Mouse (Mus musculus): Measurements from ENCODE around the gene Banf1. TPM values are rescaled to one million over a fixed set of nuclear protein-coding genes. Genes with fewer than 3 reads are reported as not detected.
"Not testable (repeated sequence)": the region's sequence is repeated elsewhere in the genome, so short reads cannot be mapped to it uniquely, and the experiment has no call there.

Gene Banf1
- total RNA-seq, 2 experiments from 2014 or later: 127 to 128 TPM

GRCm38 (mm10) chr19:5374748-5375147 lies 7.8 kb upstream of the Banf1 start:
- DNase-seq (ENCODE audit: low spot score): no peak

GRCm38 (mm10) chr19:5374177-5374576 lies 7.2 kb upstream of the Banf1 start:
- no peak for DNase-seq (ENCODE audit: low spot score)

GRCm38 (mm10) chr19:5372724-5373123 lies 5.8 kb upstream of the Banf1 start:
- no peak for DNase-seq (ENCODE audit: low spot score)

- no peak for DNase-seq (ENCODE audit: low spot score)
Observed at GRCm38 (mm10) chr19:5370932-5371331, 4.0 kb upstream of the Banf1 start.

- no peak for DNase-seq (ENCODE audit: low spot score)
Observed at GRCm38 (mm10) chr19:5367455-5367854, 487 bp upstream of the Banf1 start.

GRCm38 (mm10) chr19:5366175-5367052 lies 554 bp downstream of the Banf1 start, which contains the start of gene Eif1ad:
TSS of gene Eif1ad (plus strand) at chr19:5366741.
- DNase-seq (ENCODE audit: low spot score): peak; percentile 94

GRCm38 (mm10) chr19:5365751-5366150 lies 1.2 kb downstream of the Banf1 start:
- DNase-seq (ENCODE audit: low spot score): no peak

GRCm38 (mm10) chr19:5364124-5364523 lies 2.8 kb downstream of the Banf1 start:
- DNase-seq (ENCODE audit: low spot score): no peak

GRCm38 (mm10) chr19:5362186-5362585 lies 4.8 kb downstream of the Banf1 start:
- DNase-seq (ENCODE audit: low spot score): no peak

GRCm38 (mm10) chr19:5356080-5356479 lies 10.9 kb downstream of the Banf1 start:
- DNase-seq (ENCODE audit: low spot score): no peak

GRCm38 (mm10) chr19:5353609-5354008 lies 13.4 kb downstream of the Banf1 start:
- DNase-seq (ENCODE audit: low spot score): no peak

- not testable (repeated sequence) for DNase-seq (ENCODE audit: low spot score)
Observed at GRCm38 (mm10) chr19:5349502-5349873, 17.5 kb downstream of the Banf1 start, which contains the start of gene Cst6. TSS of gene Cst6 (minus strand) at chr19:5349574.

GRCm38 (mm10) chr19:5348526-5349501 lies 18.2 kb downstream of the Banf1 start:
- DNase-seq (ENCODE audit: low spot score): peak; percentile 44

GRCm38 (mm10) chr19:5348064-5348463 lies 18.9 kb downstream of the Banf1 start:
- DNase-seq (ENCODE audit: low spot score): no peak

GRCm38 (mm10) chr19:5345297-5346131 lies 21.5 kb downstream of the Banf1 start:
- DNase-seq (ENCODE audit: low spot score): peak; percentile 61

- DNase-seq (ENCODE audit: low spot score): no peak
Observed at GRCm38 (mm10) chr19:5341360-5341759, 25.6 kb downstream of the Banf1 start.

GRCm38 (mm10) chr19:5337975-5338374 lies 29.0 kb downstream of the Banf1 start:
- DNase-seq (ENCODE audit: low spot score): peak; percentile 84

GRCm38 (mm10) chr19:5335441-5335840 lies 31.5 kb downstream of the Banf1 start, which contains the start of gene Catsper1:
TSS of gene Catsper1 (plus strand) at chr19:5335741.
- no peak for DNase-seq (ENCODE audit: low spot score)

GRCm38 (mm10) chr19:5334741-5335140 lies 32.2 kb downstream of the Banf1 start:
- DNase-seq (ENCODE audit: low spot score): no peak

- no peak for DNase-seq (ENCODE audit: low spot score)
Observed at GRCm38 (mm10) chr19:5327970-5328369, 39.0 kb downstream of the Banf1 start.

- DNase-seq (ENCODE audit: low spot score): no peak
Observed at GRCm38 (mm10) chr19:5323801-5324200, 43.2 kb downstream of the Banf1 start.
